Mouse (Mus musculus) ovary, postnatal 14 days (tissue): ENCODE measurements around the gene Rap2c.

Experiments used
- DNase-seq: peaks from one replicate; pipeline ENCODE4 v3.0.0; 2022; ENCODE audit warnings: low spot score

Gene Rap2c

DNA sequence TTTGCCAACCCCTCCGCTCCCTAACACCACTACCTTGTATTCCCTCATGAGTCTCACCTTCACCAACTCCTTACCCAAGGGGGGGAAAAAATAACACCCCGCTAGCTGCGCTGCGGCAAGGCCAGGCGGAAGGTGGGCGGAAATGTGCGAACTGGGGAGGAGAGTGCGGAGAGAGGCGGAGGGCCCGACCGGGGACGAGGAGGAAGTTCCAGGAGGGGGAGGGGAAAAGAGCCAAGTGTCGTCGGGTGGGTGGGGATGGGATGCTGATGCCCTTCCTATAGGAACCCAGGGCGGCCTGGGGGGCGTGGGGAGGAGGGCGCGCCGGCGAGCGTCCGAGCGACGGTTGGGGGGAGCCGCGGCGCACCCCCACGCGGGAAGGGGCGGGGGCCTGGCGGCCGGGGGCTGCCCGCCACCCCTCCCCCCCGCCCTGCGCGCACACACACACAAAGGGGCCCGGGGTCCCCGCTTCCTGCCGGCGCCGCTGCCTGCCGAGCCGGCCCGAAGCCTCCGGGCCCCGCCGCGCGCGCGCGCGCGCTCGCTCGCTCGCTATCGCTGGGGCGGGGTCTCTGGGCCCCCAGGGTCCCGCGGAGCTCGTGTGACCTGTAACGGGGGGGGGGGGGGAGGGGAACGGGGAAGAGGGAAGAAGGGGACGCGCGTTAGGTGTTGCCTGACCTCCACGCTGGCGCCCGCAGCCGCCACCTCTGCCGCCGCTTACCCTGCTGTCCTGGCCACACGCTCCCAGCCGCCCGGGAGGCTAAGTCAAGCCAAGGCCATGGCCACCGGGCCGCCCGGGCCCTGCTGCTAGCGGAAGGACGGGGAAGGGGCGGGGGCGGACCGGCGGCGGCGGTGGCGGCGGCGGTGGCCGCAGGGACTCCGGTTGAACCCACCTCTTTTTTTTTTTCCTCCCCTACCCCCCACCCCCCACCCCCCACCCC lies at the start of gene Rap2c:
Rap2c (minus strand) TSS at position 168 of the 935 bp plus-strand sequence.
- peak; percentile 16 for DNase-seq

DNA sequence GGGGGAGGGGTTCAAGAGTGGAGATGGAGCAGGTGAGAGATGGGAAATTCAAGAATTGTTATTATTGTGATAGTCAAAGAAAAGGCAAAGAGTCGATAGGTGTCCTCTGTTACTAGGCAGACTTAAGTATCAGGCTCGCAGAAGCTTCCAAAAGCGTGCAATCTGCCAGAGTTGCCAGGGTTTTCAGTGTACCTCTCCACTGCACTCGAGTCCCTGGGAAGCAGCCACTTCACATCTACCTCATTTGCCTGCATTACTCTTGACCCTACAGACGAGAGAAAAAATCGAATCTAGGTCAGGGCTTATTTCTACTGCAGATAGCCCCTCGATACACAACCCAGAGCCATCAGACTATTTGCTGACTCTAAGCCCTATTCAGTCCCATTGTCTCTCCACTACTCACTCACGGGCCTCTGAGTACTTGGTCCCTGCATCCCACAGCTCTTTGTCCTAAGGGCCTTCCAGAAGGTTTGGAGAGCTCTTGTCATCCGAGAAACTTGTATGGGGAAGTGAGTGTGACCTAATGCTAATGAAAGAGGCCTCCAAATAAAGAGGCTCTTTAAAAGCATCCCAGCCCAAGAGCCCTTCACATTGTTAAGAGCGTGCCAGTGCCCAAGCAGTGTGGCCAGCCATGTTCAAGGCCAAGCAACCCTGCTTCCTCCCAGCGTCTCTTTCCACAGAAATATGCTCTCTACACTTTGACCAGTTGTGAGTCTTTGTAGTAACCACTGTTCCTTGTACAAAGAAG lies 48.9 kb upstream of the Rap2c start:
- DNase-seq = no peak

DNA sequence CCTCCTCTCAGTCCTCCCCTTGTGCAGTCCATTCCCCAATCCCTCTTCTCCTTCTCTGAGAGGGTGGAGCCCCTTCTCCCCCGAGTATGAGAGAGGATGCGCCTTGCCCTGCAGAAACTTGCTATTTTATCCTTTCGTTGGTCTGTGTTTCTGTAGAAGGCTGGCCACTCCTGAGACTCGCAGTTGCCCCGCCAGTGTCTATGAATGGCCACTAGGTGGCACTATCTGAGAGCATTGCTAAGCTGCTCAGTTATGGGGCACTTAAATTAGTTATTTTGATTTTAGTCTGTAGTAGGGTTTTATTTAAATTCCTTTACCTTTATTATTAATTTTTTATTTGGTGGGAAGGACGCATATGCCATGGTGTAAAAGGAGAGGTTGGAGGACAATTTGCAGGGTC lies 48.0 kb upstream of the Rap2c start:
- peak; percentile 41 for DNase-seq

- no peak for DNase-seq
These were observed 47.4 kb upstream of the Rap2c start for GRCm38 (mm10) chrX:51065158-51065664.

GRCm38 (mm10) chrX:51060220-51060619 lies 42.4 kb upstream of the Rap2c start:
- DNase-seq = no peak

DNA sequence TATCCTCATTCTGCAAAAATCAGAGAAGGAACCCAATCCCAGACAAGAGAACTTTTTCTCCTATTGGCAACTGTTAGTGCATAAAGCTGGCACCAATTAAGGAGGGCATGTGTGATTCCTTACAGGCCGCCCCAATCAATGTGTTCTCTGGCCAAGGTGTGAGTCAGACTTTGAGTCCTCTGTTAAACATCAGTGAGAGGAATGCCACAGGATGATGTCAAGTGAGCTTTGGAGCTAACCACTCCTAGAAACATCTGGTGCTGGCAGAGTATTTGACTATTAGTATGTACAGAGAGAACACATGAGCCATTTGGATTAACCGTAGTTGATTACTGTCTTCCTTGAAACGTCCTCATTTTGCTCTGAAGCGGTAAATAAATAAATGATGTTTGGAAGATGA lies 40.9 kb upstream of the Rap2c start:
- DNase-seq = no peak

- no peak for DNase-seq
These were observed 40.5 kb upstream of the Rap2c start for GRCm38 (mm10) chrX:51058317-51058716.

GRCm38 (mm10) chrX:51051680-51052461 lies 34.1 kb upstream of the Rap2c start:
- no peak for DNase-seq

DNA sequence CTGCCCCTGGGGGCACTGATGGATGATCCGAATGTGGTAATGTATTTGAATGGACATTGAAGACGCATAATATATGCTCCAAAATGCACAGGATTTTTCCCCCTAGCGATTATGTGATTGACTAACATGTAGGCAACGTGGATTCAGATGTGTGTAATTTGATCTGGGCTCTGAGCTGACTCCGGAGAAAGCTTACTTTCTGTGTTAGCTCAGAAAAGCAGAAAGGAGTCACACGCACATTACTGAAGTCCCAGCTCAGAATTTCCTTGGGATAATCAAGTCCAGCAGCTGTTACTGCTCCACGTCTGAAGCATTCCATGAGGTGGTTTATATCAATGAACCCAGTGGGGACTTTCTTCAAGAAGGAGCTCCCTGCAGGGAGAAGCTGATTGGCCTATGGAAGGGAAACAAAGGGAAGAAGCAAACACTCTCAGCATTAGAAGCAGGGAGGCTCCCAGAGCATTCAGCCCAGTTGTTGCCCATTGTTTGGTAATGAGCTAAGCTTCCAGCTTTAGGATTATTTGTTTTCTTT lies 17.9 kb upstream of the Rap2c start:
- no peak for DNase-seq

DNA sequence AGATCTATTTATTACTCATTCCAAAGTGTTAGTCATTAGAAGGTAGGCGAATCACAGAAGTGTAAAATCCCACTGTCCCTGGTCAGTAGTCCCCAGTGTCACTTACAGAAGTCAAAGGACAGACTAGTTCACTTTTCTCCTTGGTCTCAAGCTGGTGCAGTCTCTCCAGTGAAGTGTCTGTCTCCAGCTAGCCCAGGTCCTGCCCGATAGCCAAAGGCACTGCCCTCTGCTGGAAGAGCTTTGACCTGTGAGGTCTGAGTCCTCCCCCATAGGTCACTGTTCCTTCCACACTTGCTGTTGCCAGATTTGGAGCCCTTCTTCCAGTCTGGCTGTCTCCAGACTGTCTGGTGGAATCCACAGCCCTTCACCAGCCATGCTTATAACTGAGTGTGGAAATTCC lies 2.1 kb upstream of the Rap2c start:
- DNase-seq = no peak

DNA sequence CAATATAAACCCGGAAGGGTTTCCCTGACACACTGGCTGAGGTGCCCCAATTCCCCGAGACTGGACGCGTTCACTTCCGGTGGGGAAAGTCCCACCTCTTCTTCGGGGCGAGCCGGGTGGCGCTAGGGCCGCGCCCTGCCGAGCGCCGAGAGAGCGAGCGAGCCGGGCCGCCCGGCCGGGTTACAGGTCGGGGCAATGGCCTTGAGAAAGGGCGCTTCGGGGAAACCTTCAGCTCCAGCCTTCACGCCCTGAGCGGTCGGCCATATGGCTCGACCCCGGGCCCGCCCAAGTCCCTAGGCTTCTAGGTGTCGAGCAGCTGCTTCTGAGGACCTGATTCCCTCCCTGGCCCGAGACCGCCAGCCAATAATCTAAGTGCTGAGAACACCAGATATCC lies 965 bp upstream of the Rap2c start:
- DNase-seq = peak; percentile 58

DNA sequence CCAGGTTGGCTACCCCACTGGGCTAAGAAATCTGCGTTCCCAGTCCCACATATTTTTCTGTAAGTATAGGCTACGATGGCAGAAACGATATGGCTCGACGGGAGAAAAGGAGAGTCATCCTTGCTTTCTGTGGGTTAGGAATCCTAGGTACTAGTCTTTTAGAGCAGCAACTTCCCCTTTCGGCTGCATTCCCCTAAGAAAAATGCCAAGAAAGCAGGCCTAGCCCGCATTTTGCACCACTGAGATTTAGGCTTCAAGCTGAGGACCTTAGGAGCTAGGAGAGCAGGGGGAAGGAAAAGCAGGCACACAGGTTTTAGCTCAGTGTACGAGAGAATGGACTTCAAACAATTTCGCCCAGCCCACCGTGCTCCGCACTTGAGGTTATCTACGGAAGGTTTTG lies 892 bp downstream of the Rap2c start:
- no peak for DNase-seq

DNA sequence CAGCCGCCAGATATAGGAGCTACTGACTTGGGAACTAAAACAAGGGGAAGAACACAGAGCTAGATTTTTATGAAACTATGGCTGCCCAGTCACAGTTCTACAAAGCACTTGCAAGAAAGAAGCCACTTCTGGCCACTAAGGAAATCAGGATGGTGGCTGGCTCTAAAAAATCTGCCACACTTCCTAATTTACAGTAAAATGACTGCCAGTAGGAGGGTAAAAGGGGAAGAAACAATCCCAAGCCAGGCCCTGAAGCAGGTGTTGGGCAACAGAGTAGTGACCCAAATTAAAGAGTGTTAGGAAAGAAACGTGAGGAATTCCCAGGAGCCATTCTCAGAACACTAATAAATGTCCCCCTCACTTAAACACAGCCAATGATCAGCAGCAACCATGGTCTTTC lies 5.5 kb downstream of the Rap2c start:
- DNase-seq = no peak

DNA sequence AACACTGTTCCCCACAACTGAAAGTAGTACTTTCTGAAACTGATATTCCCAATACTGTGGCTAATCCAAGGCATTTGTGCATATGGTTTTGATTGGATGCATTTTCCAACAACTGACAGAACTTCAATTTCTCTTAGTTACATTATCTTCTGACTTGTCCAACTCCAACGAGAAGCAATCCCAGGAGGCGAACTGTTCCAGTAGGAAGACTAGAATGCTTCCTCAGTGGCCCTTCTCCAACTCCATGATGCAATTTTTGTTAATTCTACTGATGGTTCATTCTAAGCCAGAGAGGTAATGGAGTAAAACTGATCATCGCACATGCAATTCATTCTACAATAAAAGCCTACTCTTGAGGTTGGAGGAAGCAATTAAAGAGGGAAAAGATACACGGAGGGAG lies 7.5 kb downstream of the Rap2c start:
- DNase-seq = no peak

- no peak for DNase-seq
These were observed 17.0 kb downstream of the Rap2c start for GRCm38 (mm10) chrX:51000791-51001190.

GRCm38 (mm10) chrX:50995310-50995709 lies 22.5 kb downstream of the Rap2c start:
- DNase-seq = no peak

DNA sequence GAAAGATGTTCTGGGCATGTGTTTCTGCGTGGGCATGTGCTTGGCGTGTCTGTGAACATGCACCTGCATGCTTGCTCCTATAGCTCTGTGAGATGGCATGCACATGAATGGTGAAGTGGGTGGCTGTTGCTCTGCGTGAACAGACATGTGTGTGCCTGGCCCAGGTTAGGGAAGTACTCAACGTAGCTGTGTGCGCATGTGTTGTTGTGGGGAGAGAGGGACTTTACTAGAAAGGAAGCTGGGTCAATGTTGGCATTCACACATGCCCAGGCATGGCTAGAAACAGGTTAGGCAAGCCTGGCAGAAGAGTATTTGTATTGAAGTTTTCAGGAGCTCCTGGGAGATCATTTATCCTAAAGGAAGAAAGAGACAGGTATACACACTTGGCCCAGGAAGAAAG lies 26.5 kb downstream of the Rap2c start:
- no peak for DNase-seq

GRCm38 (mm10) chrX:50989940-50990339 lies 27.9 kb downstream of the Rap2c start:
- DNase-seq = no peak

DNA sequence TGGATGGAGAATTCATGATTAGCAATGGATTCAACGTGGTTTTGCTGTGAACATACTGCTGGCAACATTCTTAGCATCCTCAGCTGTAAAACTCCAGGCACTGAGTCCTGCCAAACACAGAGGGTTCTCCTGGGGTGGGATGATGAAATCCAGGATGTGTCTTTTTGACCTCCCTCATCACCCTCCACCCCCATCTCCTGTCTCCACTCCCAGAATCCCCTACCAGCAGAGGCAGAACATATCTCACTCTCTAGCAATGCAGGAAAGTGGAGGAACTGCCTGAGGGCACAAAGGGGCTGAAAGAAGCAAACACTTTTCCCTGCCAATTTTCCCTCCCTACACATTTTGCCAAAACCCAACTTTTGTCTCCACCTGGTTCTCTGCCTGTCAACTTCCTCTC lies 29.2 kb downstream of the Rap2c start:
- DNase-seq = no peak

GRCm38 (mm10) chrX:50978428-50978827 lies 39.4 kb downstream of the Rap2c start:
- no peak for DNase-seq

GRCm38 (mm10) chrX:50972145-50972544 lies 45.7 kb downstream of the Rap2c start:
- DNase-seq = no peak

- DNase-seq = no peak
These were observed 47.9 kb downstream of the Rap2c start for GRCm38 (mm10) chrX:50969907-50970306.
